Mouse (Mus musculus) forebrain, embryonic 14.5 days (tissue): ENCODE results near the gene Fdps. TPM values are rescaled to one million over a fixed set of nuclear protein-coding genes. Genes with fewer than 3 reads are reported as not detected.
"Not testable (repeated sequence)": the region's sequence is repeated elsewhere in the genome, so short reads cannot be mapped to it uniquely, and the experiment has no call there.

ENCODE experiments used
- ATAC-seq: fragments of 200-750 bp; cut with Nextera tagmentation; 2 replicates; pipeline ENCODE4 v1.8.0; 2017; ENCODE audit warnings: mild to moderate bottlenecking, moderate library complexity
- DNase-seq: peaks from one replicate; pipeline ENCODE4 v3.0.0-alpha.2; 2015; ENCODE audit warnings: low spot score
- H3K27ac ChIP-seq: fragments of 300-500 bp; sonication (generic); 2 replicates; pipeline ENCODE4 v1.5.1; 2014; ENCODE audit warnings: low read depth, mild to moderate bottlenecking, control low read depth, low read length, moderate library complexity
- H3K27me3 ChIP-seq: fragments of 300-500 bp; sonication (generic); replicated peaks from 2 replicates; pipeline ENCODE4 v1.6.1; 2014; ENCODE audit warnings: low read length, control low read depth, mixed read lengths; ENCODE audit not compliant: control insufficient read depth, insufficient read depth
- H3K36me3 ChIP-seq: fragments of 300-500 bp; sonication (generic); 2 replicates; pipeline ENCODE4 v1.6.1; 2014; ENCODE audit warnings: low read length, control low read depth; ENCODE audit not compliant: control insufficient read depth, insufficient read depth
- H3K4me1 ChIP-seq: fragments of 300-500 bp; sonication (generic); 2 replicates; pipeline ENCODE4 v1.6.1; 2014; ENCODE audit warnings: antibody characterized with exemption, low read length, control low read depth; ENCODE audit not compliant: control insufficient read depth, insufficient read depth
- H3K4me2 ChIP-seq: fragments of 300-500 bp; sonication (generic); 2 replicates; pipeline ENCODE4 v1.6.1; 2014; ENCODE audit warnings: mild to moderate bottlenecking, control low read depth, low read length
- H3K4me3 ChIP-seq: fragments of 300-500 bp; sonication (generic); 2 replicates; pipeline ENCODE4 v1.5.1; 2014; ENCODE audit warnings: low read depth, low read length, control low read depth
- H3K9ac ChIP-seq: fragments of 300-500 bp; sonication (generic); 2 replicates; pipeline ENCODE4 v1.6.1; 2014; ENCODE audit warnings: mild to moderate bottlenecking, low read length, control low read depth, moderate library complexity
- H3K9me3 ChIP-seq: fragments of 300-500 bp; sonication (generic); replicated peaks from 2 replicates; pipeline ENCODE4 v1.6.1; 2016; ENCODE audit warnings: low read length, control low read depth, mixed read lengths; ENCODE audit not compliant: control insufficient read depth
- WGBS: fragments of 180-500 bp; shearing (Covaris S2); extraction: QIAGEN DNeasy Blood & Tissue Kit; methylation state at CpG from one replicate; pipeline ENCODE4 v1.1.7; 2014; 5-methylcytosine and 5-hydroxymethylcytosine counted together
- polyA plus RNA-seq: library from polyadenylated mRNA; unstranded; fragments of >200 nt; fragmentation: Nextera tagmentation; extraction: Ambion mirVana; gene quantifications from 2 replicates; pipeline ENCODE4 v1.2.1, GENCODE M21; 2014

Fdps gene
- polyA plus RNA-seq, 1 experiment from 2014 or later: 337 TPM

GRCm38 (mm10) chr3:89084133-89084532 lies 17.6 kb downstream of the Fdps start:
- H3K27me3 ChIP-seq: 0 out of 2 replicates have a peak, but pooled peaks cover 9% of the 10 kb centered on the region
- H3K9me3 ChIP-seq: no peaks in the 10 kb centered on the region
- no peak for ATAC-seq
- H3K4me2 ChIP-seq: no peak overlapping the region
- 78% methylated on average over 2 of the region's 2 CpGs for WGBS
- peaks cover 61% of the 10 kb centered on the region for H3K36me3 ChIP-seq
- no peak for DNase-seq
- no peaks in the 10 kb centered on the region for H3K4me1 ChIP-seq
- no peak overlapping the region for H3K4me3 ChIP-seq
- no peak overlapping the region for H3K27ac ChIP-seq
- H3K9ac ChIP-seq: no peak overlapping the region

GRCm38 (mm10) chr3:89082287-89082686 lies 19.5 kb downstream of the Fdps start:
- not testable (repeated sequence) for H3K27me3 ChIP-seq, ATAC-seq, H3K4me3 ChIP-seq, H3K4me1 ChIP-seq, H3K4me2 ChIP-seq, DNase-seq, H3K9ac ChIP-seq, H3K9me3 ChIP-seq, H3K27ac ChIP-seq
- peaks cover 55% of the 10 kb centered on the region for H3K36me3 ChIP-seq

GRCm38 (mm10) chr3:89077383-89077782 lies 24.4 kb downstream of the Fdps start:
- DNase-seq (no peak), ATAC-seq (no peak)
- Histone ChIP-seq H3K9ac (no peak overlapping the region), H3K4me2 (no peak overlapping the region), H3K36me3 (peaks cover 69% of the 10 kb centered on the region), H3K27me3 (no peaks in the 10 kb centered on the region), H3K4me1 (no peaks in the 10 kb centered on the region), H3K27ac (no peak overlapping the region), H3K4me3 (no peak overlapping the region), H3K9me3 (no peaks in the 10 kb centered on the region)
- WGBS: 91% methylated on average over 9 of the region's 9 CpGs

GRCm38 (mm10) chr3:89067265-89067664 lies 34.5 kb downstream of the Fdps start:
- no peak overlapping the region for H3K27ac ChIP-seq
- H3K36me3 ChIP-seq: peaks cover 93% of the 10 kb centered on the region
- H3K9me3 ChIP-seq: no peaks in the 10 kb centered on the region
- DNase-seq (no peak), ATAC-seq (no peak)
- H3K27me3 ChIP-seq: no peaks in the 10 kb centered on the region
- no peak overlapping the region for H3K4me2 ChIP-seq
- no peak overlapping the region for H3K4me3 ChIP-seq
- H3K4me1 ChIP-seq: no peaks in the 10 kb centered on the region
- no peak overlapping the region for H3K9ac ChIP-seq

- Histone ChIP-seq H3K9me3 (no peaks in the 10 kb centered on the region), H3K4me3 (no peak overlapping the region), H3K9ac (no peak overlapping the region), H3K27me3 (no peaks in the 10 kb centered on the region), H3K27ac (no peak overlapping the region), H3K4me2 (no peak overlapping the region), H3K36me3 (peaks cover 90% of the 10 kb centered on the region), H3K4me1 (no peaks in the 10 kb centered on the region)
- DNase-seq: no peak
- WGBS: 56% methylated on average over 3 of the region's 3 CpGs
- no peak for ATAC-seq
Measured at GRCm38 (mm10) chr3:89061696-89062095, 40.1 kb downstream of the Fdps start.

GRCm38 (mm10) chr3:89058783-89059182 lies 43.0 kb downstream of the Fdps start:
- Histone ChIP-seq H3K9ac (no peak overlapping the region), H3K4me2 (no peak overlapping the region), H3K4me3 (no peak overlapping the region), H3K9me3 (no peaks in the 10 kb centered on the region), H3K4me1 (no peaks in the 10 kb centered on the region), H3K27me3 (no peaks in the 10 kb centered on the region), H3K36me3 (peaks cover 91% of the 10 kb centered on the region), H3K27ac (no peak overlapping the region)
- DNase-seq (peak; percentile 26), ATAC-seq (no peak)
- WGBS: 75% methylated on average over 3 of the region's 3 CpGs

- ATAC-seq: no peak
- Histone ChIP-seq H3K27me3 (no peaks in the 10 kb centered on the region), H3K4me1 (no peaks in the 10 kb centered on the region), H3K4me3 (no peak overlapping the region), H3K27ac (no peak overlapping the region), H3K9ac (no peak overlapping the region), H3K36me3 (peaks cover 91% of the 10 kb centered on the region), H3K9me3 (no peaks in the 10 kb centered on the region), H3K4me2 (no peak overlapping the region)
- WGBS: 95% methylated on average over 9 of the region's 9 CpGs
- no peak for DNase-seq
Measured at GRCm38 (mm10) chr3:89058361-89058760, 43.4 kb downstream of the Fdps start.

Other genes with a start within 250 kb of the Fdps start
- 46.5 and 51.9 TPM in 2 replicates for gene Msto1, start 188.0 kb downstream of the Fdps start, polyA plus RNA-seq
- 13.6 and 18.1 TPM in 2 replicates for gene Ash1l, start 151.3 kb downstream of the Fdps start, polyA plus RNA-seq
- gene Dap3, start 150.8 kb downstream of the Fdps start, polyA plus RNA-seq: 147 and 159 TPM in 2 replicates
- gene Rusc1, start 8.6 kb downstream of the Fdps start, polyA plus RNA-seq: 49.7 and 65.0 TPM in 2 replicates
- not detected in 2 replicates for gene Gm43738, start 860 bp downstream of the Fdps start, polyA plus RNA-seq
- 0.06 TPM in 1 of 2 replicates, not detected in the other for gene Pklr, start 34.2 kb upstream of the Fdps start, polyA plus RNA-seq
- gene Hcn3, start 58.2 kb upstream of the Fdps start, polyA plus RNA-seq: 9.4 and 13.0 TPM in 2 replicates
- 17.0 and 17.9 TPM in 2 replicates for gene Clk2, start 62.8 kb upstream of the Fdps start, polyA plus RNA-seq
- 90.5 and 104 TPM in 2 replicates for gene Scamp3, start 75.5 kb upstream of the Fdps start, polyA plus RNA-seq
- 14.7 and 21.7 TPM in 2 replicates for gene Fam189b, start 81.2 kb upstream of the Fdps start, polyA plus RNA-seq
- gene Gba, start 101.0 kb upstream of the Fdps start, polyA plus RNA-seq: 45.6 and 47.9 TPM in 2 replicates
- gene Thbs3, start 113.2 kb upstream of the Fdps start, polyA plus RNA-seq: 49.9 and 57.2 TPM in 2 replicates
- 156 and 182 TPM in 2 replicates for gene Mtx1, start 125.1 kb upstream of the Fdps start, polyA plus RNA-seq
- 1.2 and 1.9 TPM in 2 replicates for gene Muc1, start 127.1 kb upstream of the Fdps start, polyA plus RNA-seq
- gene Krtcap2, start 144.0 kb upstream of the Fdps start, polyA plus RNA-seq: 197 and 234 TPM in 2 replicates
- gene Trim46, start 144.3 kb upstream of the Fdps start, polyA plus RNA-seq: 34.0 and 50.3 TPM in 2 replicates
- gene Dpm3, start 157.4 kb upstream of the Fdps start, polyA plus RNA-seq: 91.5 and 112 TPM in 2 replicates
- gene Slc50a1, start 168.6 kb upstream of the Fdps start, polyA plus RNA-seq: 32.4 and 38.4 TPM in 2 replicates
- 10.5 and 11.6 TPM in 2 replicates for gene Efna1, start 179.2 kb upstream of the Fdps start, polyA plus RNA-seq
- 30.1 and 42.0 TPM in 2 replicates for gene Efna3, start 221.0 kb upstream of the Fdps start, polyA plus RNA-seq
- 12.3 and 14.6 TPM in 2 replicates for gene Efna4, start 236.1 kb upstream of the Fdps start, polyA plus RNA-seq
- gene Adam15, start 248.0 kb upstream of the Fdps start, polyA plus RNA-seq: 13.4 and 19.3 TPM in 2 replicates